23 mouse cellular contexts compared by ENCODE assay signal in the genomic region with DNA sequence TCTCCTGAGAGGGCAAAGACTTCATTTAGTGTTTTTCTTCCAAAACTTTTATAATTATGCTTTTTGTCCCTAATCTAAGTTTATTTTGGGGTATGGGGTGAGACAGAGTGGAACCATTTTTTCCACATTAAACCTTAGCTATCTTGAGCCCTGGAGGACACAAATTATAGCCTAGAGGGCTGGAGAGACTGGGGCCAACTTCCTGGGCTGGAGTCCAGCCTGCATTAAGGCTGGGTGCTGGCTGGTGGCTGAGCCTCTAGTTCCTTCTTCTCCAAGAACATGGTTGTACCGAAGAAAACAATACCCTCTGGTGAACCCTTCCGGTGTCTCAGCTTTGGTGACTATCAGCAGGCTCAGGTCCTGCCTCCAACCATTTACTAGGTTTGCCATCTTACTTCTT. TPM values are rescaled to one million over a fixed set of nuclear protein-coding genes. Genes with fewer than 3 reads are reported as not detected.
"Had no signal": no experiment of that assay in that cellular context is flagged by ENCODE, and none has a peak within 500 bp of the region (broad histone marks: within the 10 kb centered on the region; RNA-seq: fewer than 3 reads in every experiment).

No protein-coding gene starts in this region.

- H3K9me3 ChIP-seq: limb, embryonic 10.5 days; midbrain, embryonic 10.5 days; neural tube, embryonic 15.5 days had no signal

- DNase-seq: kidney, adult 8-10 months; kidney, postnatal 25 days; lung, adult 2 months; lung, postnatal 36 days; midbrain, embryonic 14.5 days; retina, postnatal 1 day; right cerebral cortex, postnatal 4 days; spleen, adult 18-20 months; thymus, adult 18-20 months; thymus, postnatal 14 days had no signal

- H3K27me3 ChIP-seq: neural tube, embryonic 15.5 days had no signal

- H3K4me3 ChIP-seq: left cerebral cortex, adult 2 months; limb, embryonic 10.5 days; midbrain, embryonic 10.5 days; myocyte; neural tube, embryonic 15.5 days had no signal

- H3K9ac ChIP-seq: liver, embryonic 14.5 days; neural tube, embryonic 15.5 days had no signal

- ATAC-seq: lung, postnatal 0 days had no signal

- H3K36me3 ChIP-seq: limb, embryonic 10.5 days; midbrain, embryonic 10.5 days; neural tube, embryonic 15.5 days had no signal

- H3K4me2 ChIP-seq: neural tube, embryonic 15.5 days had no signal

- H3K4me1 ChIP-seq: limb, embryonic 10.5 days; midbrain, embryonic 10.5 days; neural tube, embryonic 15.5 days had no signal

- H3K27ac ChIP-seq: left cerebral cortex, adult 2 months; limb, embryonic 10.5 days; liver, embryonic 14.5 days; midbrain, embryonic 10.5 days; neural tube, embryonic 15.5 days had no signal

RNA-seq across cellular contexts. Expression of gene Ptchd3, which starts 27.3 kb away (rescaled TPM):
- total RNA-seq: layer of hippocampus, postnatal 25 days; left cerebral cortex, adult 2 months; left cerebral cortex, postnatal 14 days; megakaryocyte, adult 5-6 weeks had no signal
- polyA plus RNA-seq: kidney, embryonic 16.5 days; limb, embryonic 10.5 days; liver, embryonic 14.5 days; lung, adult 2 months; lung, postnatal 0 days; midbrain, embryonic 10.5 days; midbrain, embryonic 14.5 days; myocyte; neural tube, embryonic 11.5 days; neural tube, embryonic 15.5 days; stomach, embryonic 14.5 days had no signal
